Mouse (Mus musculus): Measurements from ENCODE around the gene Stab1. TPM values are rescaled to one million over a fixed set of nuclear protein-coding genes. Genes with fewer than 3 reads are reported as not detected.

The Stab1 gene
- total RNA-seq, 2 experiments from 2014 or later: 15.6 to 16.2 TPM

DNA sequence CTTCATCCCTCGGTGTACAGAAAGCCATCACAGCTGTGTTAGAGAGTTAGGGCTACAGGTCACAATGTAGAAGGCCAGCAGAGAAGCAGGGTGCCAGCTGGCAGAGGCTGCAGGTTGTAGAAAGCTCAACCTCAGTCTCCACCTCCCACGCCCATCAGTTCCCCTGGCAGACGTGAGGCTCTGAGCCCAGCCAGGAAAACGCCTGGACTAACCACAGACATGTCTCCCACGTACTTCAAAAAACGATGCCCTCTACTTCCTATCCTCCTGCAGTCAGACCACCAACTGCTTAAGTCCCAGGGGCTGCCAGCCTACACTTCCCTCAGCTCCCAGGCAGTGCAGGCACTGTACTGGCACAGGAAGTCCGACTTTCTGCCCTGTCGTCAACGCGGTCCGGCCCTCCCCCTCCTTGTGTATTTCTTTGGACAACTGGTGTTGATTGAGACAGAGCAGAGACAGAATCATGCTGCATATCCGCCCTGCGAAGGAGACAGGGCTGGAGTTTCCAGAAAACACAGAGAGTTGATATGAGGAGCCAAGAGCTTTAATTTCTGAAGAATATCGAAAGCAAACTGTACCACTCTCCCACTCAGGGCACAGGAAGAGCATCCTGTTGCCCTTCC is 26.6 kb upstream of the Stab1 start:
- no peak for DNase-seq (ENCODE audit: low spot score in 2 of 2)

DNA sequence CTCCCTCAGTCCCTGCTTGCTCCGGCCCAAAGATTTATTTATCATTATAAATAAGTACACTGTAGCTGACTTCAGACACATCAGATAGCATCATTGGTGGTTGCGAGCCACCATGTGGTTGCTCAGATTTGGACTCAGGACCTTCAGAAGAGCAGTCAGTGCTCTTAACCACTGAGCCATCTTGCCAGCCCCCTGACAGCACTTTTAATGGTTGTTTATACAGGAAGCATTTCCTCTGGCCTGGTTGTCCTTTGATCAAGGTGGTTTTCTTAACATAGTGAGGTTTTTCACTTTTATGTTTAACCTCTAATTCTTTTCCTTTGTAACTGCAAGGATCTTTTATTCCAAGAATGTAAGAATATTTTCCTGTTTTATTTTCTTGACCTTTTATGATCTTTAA is 26.0 kb upstream of the Stab1 start:
- DNase-seq (ENCODE audit: low spot score in 2 of 2): no peak

DNA sequence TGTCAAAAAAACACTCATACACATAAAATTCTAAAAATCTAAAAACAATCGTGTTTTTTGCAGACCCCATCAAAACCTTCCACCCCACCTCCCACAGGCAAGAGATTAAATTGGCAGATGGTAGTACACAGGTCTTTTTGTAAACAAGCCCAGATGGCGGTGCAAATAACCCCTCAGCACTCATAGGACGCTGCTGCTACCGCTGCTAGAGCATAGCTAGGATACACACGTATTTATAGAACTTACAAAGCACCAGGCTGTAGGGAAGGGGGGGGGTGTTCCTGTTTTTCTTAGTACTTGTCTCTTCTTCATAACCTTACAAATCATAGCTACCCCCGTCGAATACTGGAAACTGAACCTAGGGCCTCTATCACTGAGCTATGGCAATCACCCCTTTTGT is 25.4 kb upstream of the Stab1 start:
- DNase-seq (ENCODE audit: low spot score in 2 of 2): peak in 1 of 2 experiments; percentile 60

DNA sequence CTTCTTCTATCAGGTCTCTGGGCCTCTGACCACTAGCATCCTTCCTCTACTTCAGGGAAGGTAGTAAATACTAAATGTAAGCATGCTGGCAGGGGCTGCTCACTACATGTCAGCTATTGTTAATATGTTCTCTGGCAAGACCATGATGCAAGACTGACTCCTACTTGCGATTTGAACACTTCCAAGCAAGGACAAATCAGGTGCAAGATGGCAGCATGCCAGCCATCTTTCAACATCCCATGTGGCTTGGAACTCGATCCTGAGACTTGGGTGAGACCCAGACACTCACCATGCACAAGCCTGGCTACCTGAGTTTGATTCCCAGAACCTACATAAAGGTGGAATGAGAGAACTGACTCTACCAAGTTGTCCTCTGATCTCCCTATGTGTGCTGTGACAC is 23.5 kb upstream of the Stab1 start:
- no peak for DNase-seq (ENCODE audit: low spot score in 2 of 2)

DNA sequence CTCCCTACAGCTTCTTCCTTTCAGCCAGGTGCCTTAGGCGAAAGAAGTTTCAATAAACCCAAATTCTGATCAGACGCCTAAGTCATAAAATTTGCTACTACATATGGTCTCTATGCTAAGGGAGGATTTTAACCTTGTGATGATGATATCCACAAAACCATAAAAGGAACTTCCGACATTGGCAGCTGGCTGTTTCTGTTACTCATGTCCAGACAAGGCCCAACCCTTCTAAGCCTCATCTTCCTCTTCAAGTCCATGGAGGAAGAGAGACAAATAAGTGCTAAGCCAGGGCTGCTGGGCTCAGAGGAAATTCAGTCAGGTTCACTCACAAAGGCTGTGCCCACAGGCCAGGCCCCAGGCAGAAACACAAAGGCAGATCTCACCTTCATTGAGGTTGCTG is 20.9 kb upstream of the Stab1 start:
- no peak for DNase-seq (ENCODE audit: low spot score in 2 of 2)

DNA sequence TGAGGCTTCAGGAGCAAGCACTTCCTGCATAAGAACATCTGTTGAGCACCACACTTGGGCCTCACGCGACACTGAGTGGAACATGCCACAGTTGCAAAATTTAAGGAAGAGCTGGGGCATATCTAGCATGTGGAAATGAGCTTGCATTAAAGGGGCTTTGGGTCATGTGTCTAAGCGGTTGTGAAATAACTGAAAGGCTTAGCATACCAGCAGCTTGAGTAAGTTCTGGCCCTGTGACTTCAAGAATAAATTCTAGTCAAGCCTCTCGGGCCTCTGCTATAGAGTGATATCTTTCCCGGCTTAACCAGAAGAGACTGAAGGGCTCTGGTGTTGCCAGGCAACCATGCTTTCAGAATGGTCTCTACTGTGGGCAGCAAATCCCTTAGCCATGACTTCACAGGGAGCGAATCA is 20.3 kb upstream of the Stab1 start:
- DNase-seq (ENCODE audit: low spot score in 2 of 2): no peak

DNA sequence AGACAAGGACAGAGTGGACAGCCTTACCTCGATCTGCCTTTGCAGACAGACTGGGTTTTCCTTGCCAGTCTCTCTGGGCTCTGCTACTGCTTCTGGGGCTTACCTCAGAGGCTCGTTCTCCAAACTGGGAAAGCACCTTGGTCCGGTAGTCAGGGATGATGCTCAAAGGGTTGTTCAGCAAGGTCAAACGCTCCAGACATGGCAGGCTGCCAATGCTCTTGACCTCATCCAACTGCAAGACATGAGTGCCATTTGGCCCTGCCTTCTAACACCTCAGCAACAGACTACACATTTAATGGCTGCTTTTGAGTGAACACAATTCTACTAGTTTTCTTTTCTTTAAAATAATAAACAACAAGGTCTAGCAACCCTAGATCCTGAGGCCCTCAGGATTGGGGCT is 18.2 kb upstream of the Stab1 start:
- no peak for DNase-seq (ENCODE audit: low spot score in 2 of 2)

DNA sequence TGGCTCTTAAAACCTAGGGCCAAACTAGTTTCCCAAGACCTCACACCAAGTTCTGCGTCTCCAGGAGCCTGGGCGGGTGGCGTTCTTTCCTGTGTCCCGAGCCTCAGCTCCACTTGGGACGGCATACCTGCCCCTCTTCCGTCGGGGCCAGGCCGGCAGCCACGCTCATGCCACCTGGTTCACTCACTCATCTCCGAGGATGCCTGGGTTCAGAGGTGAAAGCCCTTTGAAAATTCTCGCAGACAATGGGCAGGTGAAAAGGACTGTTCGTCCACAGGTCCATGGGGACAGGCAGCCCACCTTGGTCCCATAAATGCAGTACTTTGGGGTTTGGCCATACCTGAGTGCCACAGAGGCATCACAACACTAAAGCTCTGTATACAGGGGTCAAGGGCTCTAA is 15.8 kb upstream of the Stab1 start:
- DNase-seq (ENCODE audit: low spot score in 2 of 2): no peak

DNA sequence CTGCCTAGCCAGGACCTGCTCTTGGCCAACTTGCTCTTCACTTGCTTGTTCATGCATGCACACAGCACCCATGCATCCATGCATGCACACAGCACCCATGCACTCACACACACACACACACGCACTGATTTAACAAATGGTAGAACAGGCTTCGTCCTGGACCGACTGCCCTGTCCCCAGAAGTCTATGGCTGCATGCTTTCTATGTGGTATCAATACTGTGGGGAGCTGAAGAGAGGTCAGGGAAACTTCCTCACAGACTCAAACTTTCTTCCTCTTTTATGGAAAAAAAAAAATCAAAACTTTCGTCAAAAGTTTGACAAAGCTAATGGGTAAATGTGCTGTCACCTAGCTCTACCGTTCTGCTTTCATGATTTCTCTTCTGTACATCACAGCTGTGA is 15.1 kb upstream of the Stab1 start:
- no peak for DNase-seq (ENCODE audit: low spot score in 2 of 2)

DNA sequence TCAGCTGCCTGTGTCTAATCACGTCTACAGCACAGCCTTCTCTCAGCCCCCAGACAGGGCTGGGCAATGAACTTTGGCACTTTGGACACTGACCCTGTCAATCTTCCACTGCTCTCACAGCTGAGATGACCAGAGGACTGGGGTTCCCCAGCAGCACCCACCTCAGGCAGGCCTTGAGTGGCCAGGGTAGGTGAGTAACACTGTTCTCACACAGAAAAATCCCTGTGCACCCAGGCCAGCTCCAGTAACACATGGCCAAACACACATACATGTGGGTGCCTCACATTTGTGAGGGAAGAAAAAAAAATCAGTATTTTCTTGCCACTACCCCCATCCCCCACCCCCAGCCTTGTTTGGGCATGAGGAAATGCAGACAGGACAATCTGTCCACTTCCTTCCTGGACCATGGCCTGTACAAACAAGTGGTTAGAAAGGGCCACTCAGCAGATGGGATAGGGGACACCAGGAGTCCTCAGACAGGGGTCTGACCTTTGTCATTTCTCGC is 14.4 kb upstream of the Stab1 start:
- DNase-seq (ENCODE audit: low spot score in 2 of 2): no peak

DNA sequence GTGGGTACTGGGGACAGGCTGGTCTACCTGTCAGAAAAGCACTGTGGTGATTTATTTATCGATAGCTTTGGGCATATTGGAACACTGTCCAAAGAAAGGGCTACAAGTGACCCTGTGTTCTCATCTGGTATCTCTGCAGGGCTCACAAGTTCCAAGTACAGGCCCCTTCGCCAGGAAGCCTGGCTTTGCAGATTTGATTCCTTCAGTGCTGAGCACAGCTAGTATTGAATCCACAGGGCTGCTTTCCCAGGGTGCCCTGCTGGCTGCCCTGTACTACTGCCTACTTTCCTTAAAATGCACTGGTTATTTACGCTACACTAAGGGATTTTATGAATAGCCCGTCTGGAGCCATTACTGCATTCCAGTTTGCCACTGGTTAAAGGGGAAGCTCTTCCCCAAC is 13.1 kb upstream of the Stab1 start:
- no peak for DNase-seq (ENCODE audit: low spot score in 2 of 2)

DNA sequence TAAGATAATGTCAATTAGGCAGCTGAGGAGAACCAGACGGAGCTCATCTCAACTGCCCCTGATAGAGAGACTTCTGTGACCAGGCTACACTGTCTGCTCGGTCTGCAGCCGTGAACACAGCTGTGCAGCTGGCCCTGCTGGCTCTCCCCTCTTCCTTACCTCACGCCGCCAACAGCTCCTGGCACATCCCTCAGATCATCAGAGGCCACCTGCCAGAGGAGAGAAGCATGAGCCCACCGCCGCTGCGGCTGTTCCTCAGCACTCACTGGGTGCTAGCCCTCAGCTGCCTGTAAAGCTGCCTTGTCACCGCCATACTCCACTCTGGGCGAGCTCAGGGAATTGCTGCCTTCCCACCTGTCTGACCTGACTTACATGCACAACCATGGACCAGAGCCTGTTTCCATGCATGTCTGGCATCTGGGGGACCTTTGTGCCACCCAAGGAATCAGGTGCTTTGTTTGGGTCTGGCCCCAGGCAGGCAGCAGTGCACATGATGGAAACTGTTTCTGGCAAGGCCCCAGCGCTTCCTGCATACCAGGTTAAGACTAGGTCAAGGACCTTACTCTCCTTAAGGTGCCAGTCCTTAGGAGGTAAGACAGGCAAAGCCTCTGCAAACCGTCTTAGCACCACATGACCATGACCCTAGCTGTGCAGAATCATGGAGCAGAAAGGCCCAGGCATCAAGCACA is 11.4 kb upstream of the Stab1 start:
- no peak for DNase-seq (ENCODE audit: low spot score in 2 of 2)

DNA sequence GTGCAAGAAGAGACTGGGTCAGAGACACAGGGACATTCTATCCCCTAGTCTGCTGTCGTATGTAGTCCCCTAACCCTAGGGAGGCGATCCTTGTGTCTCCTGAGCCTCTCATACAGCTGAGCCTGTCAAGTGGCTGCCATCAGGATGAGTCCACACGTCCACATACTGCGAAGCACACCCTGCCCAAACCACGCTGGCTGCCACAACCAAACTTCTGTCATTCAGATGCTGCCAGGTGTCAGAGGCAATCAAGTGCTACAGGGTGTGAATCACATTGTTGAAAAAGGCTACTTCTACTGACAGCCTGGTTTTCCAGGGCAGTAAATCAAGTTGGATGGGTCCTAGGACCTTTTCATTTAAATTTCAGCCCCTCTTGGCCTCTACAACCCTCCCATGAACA is 9.3 kb upstream of the Stab1 start:
- no peak for DNase-seq (ENCODE audit: low spot score in 2 of 2)

DNA sequence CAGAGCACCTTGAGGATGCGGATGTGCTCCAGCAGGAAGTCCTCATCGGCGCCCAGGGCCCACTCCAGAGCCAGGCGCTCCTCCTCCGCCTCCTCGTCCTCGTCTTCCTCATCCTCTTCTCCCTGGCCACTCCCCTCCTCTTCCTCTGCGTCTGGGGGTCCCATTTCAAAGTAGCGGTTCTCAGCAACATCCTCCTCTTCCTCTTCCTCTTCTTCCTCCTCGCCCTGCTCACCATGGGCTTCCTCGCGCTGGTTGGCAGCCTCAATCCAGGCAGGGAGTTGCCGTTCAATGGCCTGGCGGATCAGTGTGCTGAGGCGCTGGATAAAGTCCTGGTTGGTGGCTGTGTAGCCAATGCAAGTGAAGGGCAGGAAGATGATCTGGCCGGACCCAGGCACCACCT is 8.8 kb upstream of the Stab1 start:
- DNase-seq (ENCODE audit: low spot score in 2 of 2): no peak

DNA sequence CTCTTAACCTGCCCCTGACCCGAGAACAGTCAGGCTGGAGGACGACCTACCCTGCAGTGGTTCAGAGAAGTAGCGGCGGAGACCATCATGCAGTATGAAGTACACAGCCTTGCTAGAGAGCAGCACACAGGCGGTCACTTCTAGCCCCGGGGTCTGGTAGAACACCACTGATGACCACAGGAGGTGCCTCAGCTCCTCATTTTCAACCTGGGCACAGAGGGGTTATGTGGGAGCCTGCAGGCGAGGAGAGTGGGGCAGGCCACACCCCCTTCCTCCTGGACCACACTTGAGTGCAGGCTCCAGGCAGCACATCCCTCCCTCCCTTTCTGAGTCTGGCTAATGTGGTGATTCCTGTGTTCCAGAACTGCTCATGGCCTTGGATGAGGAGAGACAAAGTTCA is 5.1 kb upstream of the Stab1 start:
- no peak for DNase-seq (ENCODE audit: low spot score in 2 of 2)

DNA sequence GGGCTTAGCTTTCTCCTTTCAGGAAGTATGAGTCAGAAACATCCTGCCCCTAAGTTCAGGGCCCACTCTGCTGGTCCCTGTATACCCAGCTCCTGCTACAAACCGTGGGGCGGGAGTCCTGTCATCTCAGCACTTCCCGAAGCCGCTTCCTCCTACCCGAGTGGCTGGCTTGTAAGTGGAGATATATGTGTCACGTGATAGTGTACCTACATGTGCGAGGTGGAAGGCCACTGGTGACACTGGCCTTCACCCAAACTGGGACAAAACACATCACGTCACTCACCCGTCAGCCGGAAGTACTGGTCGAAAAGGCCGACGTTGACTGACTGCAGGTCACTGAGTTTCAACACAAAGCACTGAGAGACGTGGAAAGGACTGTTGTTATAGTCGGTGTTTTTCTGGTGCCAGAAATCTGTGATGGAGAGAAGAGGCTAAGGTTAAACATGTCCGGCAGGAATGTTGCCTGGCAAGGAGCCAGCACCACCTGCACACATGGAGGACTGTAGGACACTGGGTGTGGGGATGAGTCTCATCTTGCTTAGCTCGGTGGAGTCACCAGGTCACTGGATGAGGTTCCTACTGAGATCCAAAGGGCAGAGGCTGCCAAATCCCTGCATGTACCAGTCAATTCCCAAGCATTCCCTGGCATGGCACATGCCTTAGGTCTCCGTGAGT is 4.5 kb upstream of the Stab1 start:
- DNase-seq (ENCODE audit: low spot score in 2 of 2): no peak

DNA sequence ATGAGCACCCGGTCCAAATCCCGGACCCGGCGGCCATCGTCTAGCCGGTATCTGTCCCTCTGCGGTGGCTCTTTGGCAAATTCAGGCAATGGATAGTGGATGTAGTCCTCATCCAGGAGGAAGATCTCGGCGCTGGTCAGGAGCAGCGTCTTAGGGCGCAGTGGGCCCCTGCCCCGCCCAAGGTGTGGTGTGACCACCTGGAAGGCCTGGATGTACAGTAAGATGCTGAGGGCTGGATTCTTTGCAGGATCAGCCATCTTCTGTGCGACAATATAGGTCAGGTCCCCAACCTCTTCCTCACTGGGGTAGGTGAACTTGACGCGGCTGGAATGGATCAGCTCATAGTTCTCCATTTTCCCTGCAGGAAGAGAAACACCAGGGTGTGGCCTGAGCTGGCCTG is 3.4 kb upstream of the Stab1 start:
- DNase-seq (ENCODE audit: low spot score in 2 of 2): no peak

DNA sequence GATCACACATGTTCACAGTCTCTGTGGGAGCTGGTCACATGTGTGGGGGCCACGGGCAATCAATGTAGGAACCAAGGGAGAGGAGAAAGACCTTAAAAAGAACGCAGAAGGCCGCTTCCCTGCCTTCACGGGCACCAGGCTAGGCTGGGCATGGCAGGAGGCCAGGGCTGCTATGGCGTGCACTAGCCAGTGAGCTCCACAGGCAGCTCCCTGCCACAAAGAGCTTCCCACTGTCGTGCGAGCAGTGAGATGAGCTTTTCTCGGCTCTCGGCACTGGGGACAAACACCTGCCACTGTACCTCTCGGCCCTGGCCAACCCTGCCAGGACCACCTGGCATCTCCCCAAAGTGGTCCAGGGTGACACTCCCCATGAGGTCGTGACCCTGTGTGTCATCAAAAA is 2.9 kb upstream of the Stab1 start:
- no peak for DNase-seq (ENCODE audit: low spot score in 2 of 2)

DNA sequence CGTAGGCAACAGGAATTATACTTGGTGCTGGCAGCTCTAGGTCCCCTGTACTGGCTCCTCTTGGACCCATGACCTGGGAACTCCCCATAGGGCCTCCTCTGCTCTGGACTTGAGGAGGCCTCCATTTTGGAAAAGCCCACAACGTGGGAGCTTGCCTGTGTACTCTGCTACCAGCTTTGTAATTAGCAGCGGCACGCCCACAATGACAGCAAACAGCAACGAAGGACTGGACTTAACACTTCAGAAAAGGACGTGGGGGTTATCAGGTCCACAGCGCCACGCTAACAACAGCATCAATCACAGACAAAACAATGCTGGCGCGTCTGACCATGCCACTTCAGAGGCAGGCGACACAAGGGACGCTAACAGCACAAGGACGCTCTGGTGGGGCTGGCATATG is 2.5 kb upstream of the Stab1 start:
- no peak for DNase-seq (ENCODE audit: low spot score in 2 of 2)

DNA sequence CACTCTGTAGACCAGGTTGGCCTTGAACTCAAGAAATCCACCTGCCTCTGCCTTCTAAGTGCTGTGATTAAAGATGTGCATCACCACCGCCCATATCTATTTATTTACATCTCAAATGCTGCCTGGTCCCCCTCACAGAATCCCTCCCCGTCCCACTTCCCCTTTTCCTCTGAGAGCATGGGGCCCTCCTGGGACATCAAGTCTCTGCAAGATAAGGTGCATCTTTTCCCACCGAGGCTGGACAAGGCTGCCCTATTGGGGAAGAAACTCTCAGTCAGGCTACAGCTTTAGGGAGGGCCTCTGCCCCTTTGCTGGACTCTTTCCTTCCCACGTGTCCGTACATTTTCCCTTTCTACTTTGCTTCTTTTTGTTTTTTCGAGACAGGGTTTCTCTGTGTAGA is 1.1 kb upstream of the Stab1 start:
- no peak for DNase-seq (ENCODE audit: low spot score in 2 of 2)

DNA sequence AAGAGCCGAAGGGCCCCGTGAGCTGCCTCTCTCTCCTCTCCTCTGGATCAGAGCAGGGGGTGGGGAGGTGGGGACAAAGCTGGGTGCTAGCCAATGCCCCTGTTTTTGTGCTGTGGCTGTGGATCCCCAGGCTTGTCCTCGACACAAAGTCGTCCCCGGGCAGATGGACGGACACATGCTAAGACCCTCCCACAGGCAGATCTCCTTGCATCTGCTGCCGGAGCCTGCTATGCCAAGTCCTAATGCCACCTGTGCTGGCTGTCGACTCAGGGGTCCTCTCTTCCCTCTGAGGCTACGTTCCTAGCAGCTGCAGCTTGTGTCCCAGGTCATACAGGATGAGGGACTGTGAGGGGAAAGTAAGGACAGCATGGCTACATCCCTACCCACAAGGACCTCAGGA is 1.6 kb downstream of the Stab1 start:
- DNase-seq (ENCODE audit: low spot score in 2 of 2): no peak

DNA sequence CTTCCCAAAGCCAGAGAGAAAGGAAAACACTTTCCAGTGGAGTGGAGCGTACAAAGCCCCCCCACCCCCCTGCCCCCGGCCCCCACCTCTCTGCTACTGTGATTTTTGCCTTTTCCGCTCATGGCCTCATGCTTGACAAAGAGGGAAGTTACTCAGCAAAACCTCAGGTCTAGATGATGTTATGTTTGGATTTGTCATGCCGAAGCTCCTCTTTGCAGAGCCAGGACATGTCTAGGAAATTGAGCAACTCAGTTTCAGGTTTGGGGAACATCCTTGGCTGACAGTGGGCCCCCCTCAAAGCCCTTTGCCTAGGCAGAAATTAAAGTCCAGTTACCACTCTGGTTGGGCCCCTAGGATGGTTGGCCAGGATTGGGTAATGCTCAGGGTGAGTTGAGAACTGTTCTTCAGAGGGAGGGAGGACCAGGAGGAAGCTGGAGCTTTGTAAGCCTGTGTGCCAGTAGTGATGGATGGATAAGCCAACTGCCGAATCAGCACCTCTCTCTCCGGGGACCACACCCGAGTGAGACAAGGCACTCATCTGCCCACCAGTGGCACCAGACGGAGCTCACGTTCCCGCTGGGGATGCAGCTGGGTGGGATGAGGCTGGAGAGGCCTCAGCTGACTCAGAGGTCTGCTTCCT is 2.3 kb downstream of the Stab1 start:
- no peak for DNase-seq (ENCODE audit: low spot score in 2 of 2)
